Mouse (Mus musculus) MEL (cell line): ENCODE measurements around the gene Uri1. TPM values are rescaled to one million over a fixed set of nuclear protein-coding genes. Genes with fewer than 3 reads are reported as not detected.

Experiments used
- DNase-seq: peaks from one replicate; pipeline ENCODE4 v3.0.0; 2011; ENCODE audit warnings: low read depth, low spot score
- H3K27ac ChIP-seq: 2 replicates; pipeline ENCODE4 v1.5.1; 2012; ENCODE audit warnings: low read depth, mild to moderate bottlenecking, control low read depth, low read length, moderate library complexity; ENCODE audit not compliant: control insufficient read depth
- H3K27me3 ChIP-seq, 2 experiments: fragments of 150-350 bp in 1 of 2; sonication (generic) in 1 of 2; 2 replicates each; pipeline ENCODE4 v1.6.1; 2012; ENCODE audit warnings: low read length in 2 of 2, mild to moderate bottlenecking in 2 of 2, improper control_type of control experiment in 1 of 2, moderate library complexity in 1 of 2; ENCODE audit not compliant: insufficient read depth in 2 of 2, control insufficient read depth in 1 of 2
- H3K36me3 ChIP-seq, 2 experiments: 2 replicates each; pipeline ENCODE4 v1.6.1; 2012 to 2014; ENCODE audit warnings: low read length in 2 of 2, improper control_type of control experiment in 1 of 2, inconsistent platforms in 1 of 2, mild to moderate bottlenecking in 1 of 2; ENCODE audit not compliant: insufficient read depth in 2 of 2, control insufficient read depth in 1 of 2
- H3K4me1 ChIP-seq, 2 experiments: fragments of 150-350 bp in 1 of 2; sonication (generic) in 1 of 2; 2 replicates each; pipeline ENCODE4 v1.6.1; 2012; ENCODE audit warnings: low read length in 2 of 2, improper control_type of control experiment in 1 of 2, mild to moderate bottlenecking in 1 of 2; ENCODE audit not compliant: insufficient read depth in 2 of 2, control insufficient read depth in 1 of 2
- H3K4me3 ChIP-seq, 2 experiments: fragments of 150-350 bp in 1 of 2; sonication (generic) in 1 of 2; 2 replicates each; pipeline ENCODE4 v1.5.1; 2012; ENCODE audit warnings: low read depth in 2 of 2, low read length in 2 of 2, mild to moderate bottlenecking in 2 of 2, moderate library complexity in 2 of 2, control low read depth in 1 of 2, improper control_type of control experiment in 1 of 2; ENCODE audit not compliant: control insufficient read depth in 1 of 2, insufficient read depth in 1 of 2
- H3K79me2 ChIP-seq: 2 replicates; pipeline ENCODE4 v1.6.1; 2012; ENCODE audit warnings: mild to moderate bottlenecking, low read length, moderate library complexity; ENCODE audit not compliant: control insufficient read depth, poor library complexity, insufficient read depth
- H3K9ac ChIP-seq: 2 replicates; pipeline ENCODE4 v1.6.1; 2012; ENCODE audit warnings: low read depth, mild to moderate bottlenecking, control low read depth, low read length, moderate library complexity; ENCODE audit not compliant: control insufficient read depth, poor library complexity, severe bottlenecking
- H3K9me3 ChIP-seq: fragments of 150-350 bp; sonication (generic); replicated peaks from 2 replicates; pipeline ENCODE4 v1.6.1; 2012; ENCODE audit warnings: mild to moderate bottlenecking, low read length, improper control_type of control experiment, moderate library complexity; ENCODE audit not compliant: insufficient read depth
- BHLHE40 ChIP-seq: IDR thresholded peaks from 2 replicates; pipeline ENCODE4 v1.6.1; 2012; ENCODE audit warnings: low read depth, mild to moderate bottlenecking, inconsistent platforms, low read length, improper control_type of control experiment, borderline replicate concordance
- E2F4 ChIP-seq: IDR thresholded peaks from 2 replicates; pipeline ENCODE4 v1.6.1; 2011; ENCODE audit warnings: low read depth, low read length, improper control_type of control experiment, borderline replicate concordance
- EP300 ChIP-seq, 2 experiments: IDR thresholded peaks; 2 replicates each; pipeline ENCODE4 v1.6.1; 2011; ENCODE audit warnings: improper control_type of control experiment in 2 of 2, low read length in 2 of 2, low read depth in 1 of 2, mild to moderate bottlenecking in 1 of 2
- GABPA ChIP-seq: IDR thresholded peaks from 2 replicates; pipeline ENCODE4 v1.6.1; 2012; ENCODE audit warnings: low read depth, mild to moderate bottlenecking, inconsistent platforms, low read length, improper control_type of control experiment, moderate library complexity
- GATA1 ChIP-seq: IDR thresholded peaks from 2 replicates; pipeline ENCODE4 v1.6.1; 2011; ENCODE audit warnings: low read depth, low read length, improper control_type of control experiment
- JUND ChIP-seq: IDR thresholded peaks from 2 replicates; pipeline ENCODE4 v1.6.1; 2011; ENCODE audit warnings: low read depth, mild to moderate bottlenecking, improper control_type of control experiment, low read length
- MEF2A ChIP-seq: IDR thresholded peaks from 2 replicates; pipeline ENCODE4 v1.6.1; 2014; ENCODE audit warnings: low read depth, mild to moderate bottlenecking, inconsistent platforms, low read length, improper control_type of control experiment; ENCODE audit not compliant: poor library complexity, insufficient replicate concordance, severe bottlenecking; ENCODE audit errors: extremely low read depth
- MYB ChIP-seq: IDR thresholded peaks from 2 replicates; pipeline ENCODE4 v1.6.1; 2011; ENCODE audit warnings: mild to moderate bottlenecking, low read depth, low read length, improper control_type of control experiment
- MYC ChIP-seq: IDR thresholded peaks from 2 replicates; pipeline ENCODE4 v1.6.1; 2011; ENCODE audit warnings: low read depth, mild to moderate bottlenecking, low read length, improper control_type of control experiment, moderate library complexity
- NELFE ChIP-seq: IDR thresholded peaks from 2 replicates; pipeline ENCODE4 v1.6.1; 2011; ENCODE audit warnings: low read depth, low read length, improper control_type of control experiment
- POLR2A ChIP-seq, 2 experiments: IDR thresholded peaks; 2 replicates each; pipeline ENCODE4 v1.6.1; 2011 to 2012; ENCODE audit warnings: low read length in 2 of 2, mild to moderate bottlenecking in 2 of 2, control low read depth in 1 of 2, improper control_type of control experiment in 1 of 2, low read depth in 1 of 2, moderate library complexity in 1 of 2; ENCODE audit not compliant: control insufficient read depth in 1 of 2, insufficient read depth in 1 of 2, poor library complexity in 1 of 2
- SIN3A ChIP-seq: IDR thresholded peaks from 2 replicates; pipeline ENCODE4 v1.6.1; 2012; ENCODE audit warnings: low read length, improper control_type of control experiment, inconsistent platforms
- SMC3 ChIP-seq: IDR thresholded peaks from 2 replicates; pipeline ENCODE4 v1.6.1; 2011; ENCODE audit warnings: low read depth, low read length, improper control_type of control experiment
- UBTF ChIP-seq: IDR thresholded peaks from 2 replicates; pipeline ENCODE4 v1.6.1; 2012; ENCODE audit warnings: low read depth, mild to moderate bottlenecking, inconsistent platforms, low read length, improper control_type of control experiment, moderate library complexity, borderline replicate concordance; ENCODE audit not compliant: insufficient read depth
- ZC3H11A ChIP-seq: IDR thresholded peaks from 2 replicates; pipeline ENCODE4 v1.6.1; 2012; ENCODE audit warnings: low read depth, mild to moderate bottlenecking, inconsistent platforms, low read length, improper control_type of control experiment
- ZKSCAN1 ChIP-seq: IDR thresholded peaks from 2 replicates; pipeline ENCODE4 v1.6.1; 2012; ENCODE audit warnings: low read depth, mild to moderate bottlenecking, inconsistent platforms, low read length, improper control_type of control experiment, moderate library complexity
- ZMIZ1 ChIP-seq: IDR thresholded peaks from 2 replicates; pipeline ENCODE4 v1.6.1; 2012; ENCODE audit warnings: low read depth, mild to moderate bottlenecking, inconsistent platforms, low read length, improper control_type of control experiment, moderate library complexity
- polyA plus RNA-seq, 2 experiments: library from polyadenylated mRNA; stranded (reverse) in 1 of 2; unstranded in 1 of 2; fragments of >175 nt in 1 of 2; fragments of >200 nt in 1 of 2; gene quantifications; 2 replicates each; pipeline versions ENCODE4 v1.2.1 to v1.2.4; 2012; ENCODE audit warnings: low replicate concordance in 2 of 2, low read depth in 1 of 2; ENCODE audit not compliant: insufficient read length in 2 of 2, insufficient read depth in 1 of 2, missing spikeins in 1 of 2
- total RNA-seq: library from RNA; depleted of rRNA; stranded (reverse); fragments of 300-350 nt; gene quantifications from 2 replicates; pipeline ENCODE4 v1.2.3, GENCODE M21; 2012

The Uri1 gene
- total and polyA plus RNA-seq, 3 experiments: 29.2 to 36.0 TPM; not detected in 1

DNA sequence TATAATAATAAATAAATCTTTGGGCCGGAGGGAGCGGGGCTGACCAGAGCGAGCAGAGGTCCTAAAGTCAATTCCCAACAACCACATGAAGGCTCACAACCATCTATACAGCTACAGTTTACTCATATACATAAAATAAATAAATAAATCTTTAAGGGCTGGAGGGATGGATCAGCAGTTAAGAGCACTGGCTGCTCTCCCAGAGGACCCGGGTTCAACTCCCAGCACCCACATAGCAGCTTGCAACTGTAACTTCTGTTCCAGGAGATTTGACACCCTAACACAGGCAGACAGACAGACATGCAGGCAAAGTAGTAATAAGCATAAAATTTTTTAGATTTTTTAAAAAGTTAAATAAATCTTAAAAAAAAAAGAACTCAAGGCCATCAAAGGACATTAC lies 10.5 kb downstream of the Uri1 start:
- Histone ChIP-seq H3K4me1 (peaks cover 6 to 11% of the 10 kb centered on the region in 2 experiments; a peak in 3 of 4 replicates), H3K79me2 (peaks cover 67% of the 10 kb centered on the region), H3K36me3 (peaks cover 0 to 39% of the 10 kb centered on the region in 2 experiments; a peak in 2 of 4 replicates), H3K4me3 (no peak overlapping the region), H3K9ac (no peak overlapping the region), H3K27ac (no peak overlapping the region), H3K9me3 (no peaks in the 10 kb centered on the region), H3K27me3 (no peaks in the 10 kb centered on the region)
- TF ChIP-seq UBTF (no peak), BHLHE40 (no peak), GABPA (no peak), MYC (no peak), ZKSCAN1 (no peak), NELFE (no peak), ZC3H11A (no peak), SIN3A (no peak), E2F4 (no peak), MYB (no peak), GATA1 (no peak), JUND (no peak), EP300 (IDR thresholded peaks at IDR 0.05; ENCODE audit: low read depth in 1 of 2, low read length in 2 of 2) (no peak), ZMIZ1 (no peak)
- no peak for DNase-seq

DNA sequence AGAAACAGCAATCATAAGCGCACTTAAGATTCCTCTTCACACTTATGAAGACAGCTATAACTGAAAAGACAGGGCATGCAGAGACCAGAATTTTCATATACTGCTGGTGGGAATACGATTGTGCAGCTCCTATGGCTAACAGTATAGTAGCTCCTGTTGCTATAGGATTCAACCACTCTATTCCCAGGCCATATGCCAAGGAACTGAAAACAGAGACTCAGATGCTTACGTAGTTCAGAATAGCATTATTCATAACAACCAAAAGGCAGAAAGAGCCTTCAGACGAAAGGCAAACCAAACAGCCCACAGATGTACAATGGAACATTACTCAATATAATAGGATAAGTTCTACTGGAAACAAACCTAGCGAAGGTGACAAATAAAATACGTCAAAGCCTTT lies 15.0 kb downstream of the Uri1 start:
- no peak for DNase-seq
- H3K4me3 ChIP-seq: no peak overlapping the region
- TF ChIP-seq POLR2A (IDR thresholded peaks at IDR 0.05; ENCODE audit: control insufficient read depth in 1 of 2, insufficient read depth in 1 of 2, low read depth in 1 of 2, low read length in 2 of 2, poor library complexity in 1 of 2) (no peak), MEF2A (no peak), SMC3 (no peak)

More for the DNA sequence above, 15.0 kb downstream of the Uri1 start:
- Histone ChIP-seq H3K27ac (no peak overlapping the region), H3K36me3 (peaks cover 2 to 19% of the 10 kb centered on the region in 2 experiments), H3K4me1 (peaks cover 3 to 6% of the 10 kb centered on the region in 2 experiments; a peak in 3 of 4 replicates), H3K79me2 (peaks cover 55% of the 10 kb centered on the region), H3K9ac (no peak overlapping the region), H3K27me3 (no peaks in the 10 kb centered on the region), H3K9me3 (no peaks in the 10 kb centered on the region)
